Mouse (Mus musculus) bone marrow, adult 2 months (tissue): ENCODE measurements around the gene Svs6. TPM values are rescaled to one million over a fixed set of nuclear protein-coding genes. Genes with fewer than 3 reads are reported as not detected.
"Not testable (repeated sequence)": the region's sequence is repeated elsewhere in the genome, so short reads cannot be mapped to it uniquely, and the experiment has no call there.

Experiments used
- H3K27ac ChIP-seq: fragments of 200-500 bp; 2 replicates; pipeline ENCODE4 v1.5.1; 2012; ENCODE audit warnings: low read depth, mild to moderate bottlenecking, control low read depth, inconsistent platforms, low read length; ENCODE audit not compliant: control insufficient read depth, poor library complexity, insufficient read depth
- H3K4me1 ChIP-seq: fragments of 200-500 bp; 2 replicates; pipeline ENCODE4 v1.6.1; 2011; ENCODE audit warnings: low read length; ENCODE audit not compliant: control insufficient read depth, insufficient read depth
- H3K4me3 ChIP-seq: fragments of 200-500 bp; replicated peaks from 2 replicates; pipeline ENCODE3; 2011; ENCODE audit warnings: mild to moderate bottlenecking, low read depth, low read length, control low read depth; ENCODE audit not compliant: control insufficient read depth
- CTCF ChIP-seq: fragments of 200-500 bp; IDR thresholded peaks from 2 replicates; pipeline ENCODE4 v1.5.1; 2011; ENCODE audit warnings: low read length, control low read depth; ENCODE audit not compliant: control insufficient read depth, insufficient read depth
- POLR2A ChIP-seq: fragments of 200-500 bp; IDR thresholded peaks from 2 replicates; pipeline ENCODE4 v1.6.1; 2011; ENCODE audit warnings: low read depth, mild to moderate bottlenecking, control low read depth, low read length, borderline replicate concordance; ENCODE audit not compliant: control insufficient read depth
- WGBS: fragments of 180-500 bp; shearing (Covaris S2); methylation state at CpG from one replicate; pipeline ENCODE4 v1.1.7; 2018; 5-methylcytosine and 5-hydroxymethylcytosine counted together
- polyA plus RNA-seq: library from polyadenylated mRNA; stranded (reverse); fragments of >200 nt; gene quantifications from 2 replicates; pipeline ENCODE4 v1.2.4, GENCODE M21; 2011; ENCODE audit warnings: low replicate concordance; ENCODE audit not compliant: missing spikeins, insufficient read depth, insufficient read length

Gene Svs6
- polyA plus RNA-seq, result not detected in 2 replicates

DNA sequence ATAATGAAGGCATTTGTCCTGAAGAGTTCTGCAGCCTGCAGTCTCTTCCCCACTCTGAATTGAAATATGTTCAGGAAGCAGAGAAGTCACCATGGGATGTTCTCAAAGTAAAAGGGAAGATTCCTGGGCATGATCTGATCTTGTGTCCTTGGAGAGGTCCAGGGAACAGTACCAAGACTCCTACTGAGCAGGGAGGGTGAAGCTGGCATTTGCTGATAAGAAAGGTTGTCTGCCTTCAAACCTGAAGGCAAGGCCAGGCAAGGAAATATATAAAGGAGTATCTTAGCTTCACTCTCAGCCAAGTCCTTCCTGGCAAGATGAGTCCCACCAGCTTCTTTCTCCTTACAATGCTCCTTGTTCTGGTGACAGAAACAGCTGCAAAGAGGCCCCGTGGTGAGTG is at the start of gene Svs6:
Gene Svs6, plus strand, starts transcription at position 301 of the 400 bp plus-strand sequence.
- H3K4me1 ChIP-seq, H3K4me3 ChIP-seq, H3K27ac ChIP-seq: not testable (repeated sequence)
- WGBS, result 70% methylated on average over 1 of the region's 1 CpGs

- TF ChIP-seq CTCF (no peak), POLR2A (no peak)
- Histone ChIP-seq H3K4me1 (no peaks in the 10 kb centered on the region), H3K4me3 (no peak within 1 kb of the TSS), H3K27ac (no peak within 1 kb of the TSS)
- WGBS, result 75% methylated on average over 4 of the region's 4 CpGs
Observed at GRCm38 (mm10) chr2:164278359-164278758, 38.2 kb upstream of the Svs6 start, which contains the start of gene Svs4. Svs4 (minus strand) TSS chr2:164278459.

DNA sequence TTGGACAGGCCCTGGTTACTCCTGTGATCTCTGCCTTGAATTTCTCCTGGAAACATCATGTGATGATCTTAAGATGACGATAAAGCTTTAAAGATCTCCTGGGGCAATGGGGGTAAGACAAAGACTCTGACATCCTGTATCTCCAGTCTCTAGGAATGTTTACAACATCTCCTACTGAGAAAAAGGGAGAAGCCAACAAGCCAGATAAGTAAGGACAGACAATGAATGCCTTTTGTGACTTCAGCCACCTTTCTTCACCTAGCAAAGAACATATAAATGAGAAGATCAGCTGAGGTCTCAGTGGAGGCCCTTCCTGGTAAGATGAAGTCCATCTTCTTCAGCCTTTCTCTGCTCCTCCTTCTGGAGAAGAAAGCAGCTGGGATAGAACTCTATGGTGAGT is 27.6 kb upstream of the Svs6 start, which contains the start of gene Svs3a:
Gene Svs3a, plus strand, starts transcription at position 301 of the 400 bp plus-strand sequence.
- not testable (repeated sequence) for H3K27ac ChIP-seq, H3K4me1 ChIP-seq, H3K4me3 ChIP-seq
- 68% methylated on average over 1 of the region's 1 CpGs for WGBS

GRCm38 (mm10) chr2:164312599-164312998 is 4.0 kb upstream of the Svs6 start:
- H3K4me3 ChIP-seq, result no peak overlapping the region
- 80% methylated on average over 5 of the region's 5 CpGs for WGBS
- H3K27ac ChIP-seq, result no peak overlapping the region
- no peak for TF ChIP-seq CTCF
- TF ChIP-seq POLR2A, result no peak
- H3K4me1 ChIP-seq, result no peaks in the 10 kb centered on the region

DNA sequence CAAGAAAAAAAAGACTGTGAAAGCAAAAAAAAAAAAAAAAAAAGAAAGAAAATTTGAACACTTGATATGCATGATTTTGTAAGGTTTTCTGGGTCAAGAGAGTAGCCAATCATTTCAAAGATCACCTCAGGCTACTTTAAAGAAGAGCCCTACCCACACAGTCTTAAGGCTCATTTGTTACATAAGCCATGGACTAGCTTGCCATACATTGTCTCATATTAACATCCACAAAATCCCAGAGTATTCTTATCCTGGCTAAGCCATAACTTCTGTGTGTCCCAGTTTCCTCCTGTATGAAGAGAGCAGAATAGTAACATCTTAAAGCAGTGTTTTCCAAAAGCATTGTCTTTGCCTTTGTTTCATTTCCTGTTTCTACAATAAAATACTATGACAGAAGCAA is 1.1 kb upstream of the Svs6 start:
- not testable (repeated sequence) for H3K4me1 ChIP-seq, H3K4me3 ChIP-seq, H3K27ac ChIP-seq

GRCm38 (mm10) chr2:164320983-164321382 is 4.4 kb downstream of the Svs6 start:
- 76% methylated on average over 6 of the region's 6 CpGs for WGBS
- TF ChIP-seq CTCF (no peak), POLR2A (no peak)
- Histone ChIP-seq H3K4me1 (no peaks in the 10 kb centered on the region), H3K27ac (no peak overlapping the region), H3K4me3 (no peak overlapping the region)

- not testable (repeated sequence) for H3K4me1 ChIP-seq, H3K4me3 ChIP-seq, H3K27ac ChIP-seq
- 40% methylated on average over 3 of the region's 3 CpGs for WGBS
Observed at GRCm38 (mm10) chr2:164332440-164332839, 15.9 kb downstream of the Svs6 start, which contains the start of gene Svs5. Svs5 (plus strand) TSS chr2:164332740.

- H3K4me3 ChIP-seq, H3K4me1 ChIP-seq, H3K27ac ChIP-seq: not testable (repeated sequence)
- 76% methylated on average over 1 of the region's 1 CpGs for WGBS
Observed at GRCm38 (mm10) chr2:164343732-164344131, 27.2 kb downstream of the Svs6 start.

GRCm38 (mm10) chr2:164347697-164348096 is 31.1 kb downstream of the Svs6 start:
- H3K27ac ChIP-seq, H3K4me3 ChIP-seq, H3K4me1 ChIP-seq: not testable (repeated sequence)

DNA sequence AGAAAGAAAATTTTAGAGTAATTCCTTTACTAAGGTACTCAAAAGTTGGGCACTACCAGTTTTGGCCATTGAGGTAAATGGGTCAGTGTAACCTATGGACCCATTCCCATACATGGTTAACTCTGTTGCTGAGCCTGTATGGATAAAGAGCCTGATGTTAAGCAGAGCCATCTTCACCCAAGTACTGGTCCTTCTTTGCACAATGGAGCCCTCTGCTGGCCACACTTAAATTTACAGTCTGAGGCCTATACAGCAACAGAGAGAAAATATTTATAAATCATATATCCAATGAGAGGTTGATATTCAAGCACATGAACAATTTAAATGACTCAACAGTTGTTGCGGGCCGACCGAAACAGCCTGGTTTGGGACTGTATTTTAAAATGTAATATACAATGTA is 32.4 kb downstream of the Svs6 start:
- H3K27ac ChIP-seq, result no peak overlapping the region
- 85% methylated on average over 3 of the region's 3 CpGs for WGBS
- no peaks in the 10 kb centered on the region for H3K4me1 ChIP-seq
- no peak overlapping the region for H3K4me3 ChIP-seq
- peak; percentile 20; the same call in 1 of the 2 replicates for TF ChIP-seq CTCF
- TF ChIP-seq POLR2A, result no peak
